Mouse (Mus musculus): Measurements from ENCODE around the gene Tgfbr2.

Tgfbr2 gene

DNA sequence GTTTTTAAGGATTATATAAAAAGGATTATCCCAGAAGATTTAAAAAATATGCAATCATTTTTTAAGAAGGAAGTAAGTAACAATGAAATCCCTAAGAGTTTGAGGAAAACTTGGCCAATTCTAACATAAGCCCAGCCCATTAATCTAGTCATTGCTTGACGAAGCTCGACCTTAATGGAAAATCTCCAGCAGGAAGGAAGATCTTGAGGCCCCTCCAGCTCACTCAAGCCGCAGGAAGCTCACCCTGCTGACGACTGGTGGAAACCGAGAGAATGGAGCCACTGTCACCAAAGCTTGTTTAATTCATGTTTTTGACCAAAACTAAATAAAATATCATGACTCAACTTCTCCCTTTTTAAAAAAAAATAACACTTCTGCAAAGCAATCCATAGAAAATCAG, 18.7 kb downstream of the Tgfbr2 start:
- DNase-seq (ENCODE audit: low spot score), result no peak

DNA sequence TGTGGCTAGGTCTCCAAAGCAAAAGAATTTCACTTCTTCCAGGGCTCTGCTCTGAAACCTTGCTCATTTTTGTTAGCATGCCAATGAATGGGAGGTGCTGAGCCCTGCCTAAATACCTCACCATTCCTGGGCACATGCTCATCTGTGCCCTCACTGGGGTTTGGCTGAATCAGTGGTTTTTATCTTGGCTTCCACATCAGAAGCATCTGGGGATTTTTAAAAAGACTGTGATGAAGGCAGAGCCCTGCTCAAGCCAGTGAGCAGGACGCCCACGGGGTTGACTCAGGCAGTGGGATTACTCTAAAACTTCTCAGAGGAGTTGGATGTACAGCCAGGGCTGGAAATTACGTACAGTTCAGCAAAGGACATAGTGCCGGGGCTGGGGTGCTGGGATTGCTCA, 22.3 kb downstream of the Tgfbr2 start:
- peak; percentile 31 for DNase-seq (ENCODE audit: low spot score)

- DNase-seq (ENCODE audit: low spot score), result no peak
Observed at GRCm38 (mm10) chr9:116150725-116151396, 24.3 kb downstream of the Tgfbr2 start.

DNA sequence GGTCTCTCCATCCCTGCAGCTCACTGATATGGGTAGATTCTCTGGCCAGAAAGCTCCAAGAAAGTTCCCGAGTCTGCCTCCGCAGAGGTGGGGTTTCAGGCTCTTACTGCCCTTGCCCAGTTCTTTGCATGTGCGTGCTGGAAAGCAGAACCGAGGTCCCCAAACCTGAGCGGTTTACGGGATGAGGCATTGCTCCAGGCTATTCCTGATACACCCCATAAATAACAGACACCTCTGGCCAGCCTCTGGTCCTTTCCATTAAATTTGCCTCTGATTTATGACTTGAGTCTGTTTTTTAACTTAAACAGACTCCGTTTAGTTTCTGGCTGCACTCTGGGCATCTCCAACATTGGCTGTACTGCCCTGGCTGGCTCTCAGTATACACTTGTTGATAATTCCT, 26.4 kb downstream of the Tgfbr2 start:
- DNase-seq (ENCODE audit: low spot score), result no peak

DNA sequence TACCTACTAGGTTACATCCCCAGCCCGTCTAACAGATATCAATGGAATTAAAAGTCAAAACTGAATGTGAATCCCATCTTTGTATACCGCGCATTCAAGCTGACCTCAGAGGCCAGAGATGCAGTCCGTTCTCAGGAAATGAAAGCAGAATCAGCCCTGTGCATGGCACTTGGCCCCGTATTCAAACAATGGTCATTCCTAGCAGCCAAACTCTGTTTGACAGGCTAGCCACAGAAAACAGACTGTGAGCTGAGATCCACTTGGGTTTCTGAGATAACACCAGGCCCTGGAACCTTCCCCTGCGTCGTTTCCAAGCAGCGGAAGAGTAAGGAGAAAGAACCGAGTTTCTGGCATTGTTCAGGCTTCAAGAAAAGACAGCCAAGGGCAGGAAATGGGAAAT, 28.9 kb downstream of the Tgfbr2 start:
- DNase-seq (ENCODE audit: low spot score), result peak; percentile 15

GRCm38 (mm10) chr9:116145231-116145641, 29.9 kb downstream of the Tgfbr2 start:
- DNase-seq (ENCODE audit: low spot score), result no peak

- no peak for DNase-seq (ENCODE audit: low spot score)
Observed at GRCm38 (mm10) chr9:116140422-116140821, 34.7 kb downstream of the Tgfbr2 start.

- no peak for DNase-seq (ENCODE audit: low spot score)
Observed at GRCm38 (mm10) chr9:116139549-116139948, 35.6 kb downstream of the Tgfbr2 start.

- no peak for DNase-seq (ENCODE audit: low spot score)
Observed at GRCm38 (mm10) chr9:116138595-116139134, 36.5 kb downstream of the Tgfbr2 start.

DNA sequence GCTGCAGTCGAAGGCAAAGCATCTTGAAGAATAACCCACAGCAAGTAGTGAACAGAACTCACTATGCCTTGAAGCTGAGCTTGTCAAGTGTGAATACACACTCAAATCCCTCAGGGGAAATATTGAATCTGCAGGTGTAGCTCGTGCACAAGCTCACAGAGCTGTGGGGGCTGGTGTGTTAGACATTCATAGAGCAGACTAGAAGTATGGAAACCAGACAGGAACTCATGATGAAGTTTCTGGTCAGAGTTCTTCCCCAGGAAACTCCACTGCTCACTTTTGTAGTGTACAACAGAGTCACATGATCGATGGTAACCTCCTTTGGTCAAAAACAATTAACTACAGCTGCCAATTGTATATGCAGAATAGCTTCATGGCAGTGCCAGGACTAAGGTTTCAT, 37.5 kb downstream of the Tgfbr2 start:
- DNase-seq (ENCODE audit: low spot score), result no peak

- DNase-seq (ENCODE audit: low spot score), result peak; percentile 46
Observed at GRCm38 (mm10) chr9:116136811-116137210, 38.3 kb downstream of the Tgfbr2 start.

GRCm38 (mm10) chr9:116136146-116136545, 39.0 kb downstream of the Tgfbr2 start:
- DNase-seq (ENCODE audit: low spot score), result no peak

DNA sequence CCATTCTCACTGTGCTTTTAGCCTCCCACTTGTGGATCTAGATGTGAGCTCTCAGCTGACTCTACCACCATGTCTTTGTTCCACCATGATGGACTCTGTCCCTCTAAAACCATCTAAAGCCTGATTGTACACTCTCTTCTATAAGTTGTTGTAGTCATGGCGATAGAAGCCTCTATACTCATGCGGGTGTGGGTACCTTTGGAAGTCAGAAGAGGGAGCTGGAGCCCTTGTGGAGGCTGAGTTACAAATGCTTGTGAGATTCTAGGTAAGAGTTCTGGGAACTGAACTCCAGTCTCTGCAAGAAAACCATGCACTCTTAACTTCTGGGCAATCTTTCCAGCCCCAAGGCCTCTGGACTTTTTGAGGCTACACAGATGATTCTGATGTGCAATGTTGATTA, 40.7 kb downstream of the Tgfbr2 start:
- DNase-seq (ENCODE audit: low spot score), result peak; percentile 34

- no peak for DNase-seq (ENCODE audit: low spot score)
Observed at GRCm38 (mm10) chr9:116133312-116133980, 41.7 kb downstream of the Tgfbr2 start.

DNA sequence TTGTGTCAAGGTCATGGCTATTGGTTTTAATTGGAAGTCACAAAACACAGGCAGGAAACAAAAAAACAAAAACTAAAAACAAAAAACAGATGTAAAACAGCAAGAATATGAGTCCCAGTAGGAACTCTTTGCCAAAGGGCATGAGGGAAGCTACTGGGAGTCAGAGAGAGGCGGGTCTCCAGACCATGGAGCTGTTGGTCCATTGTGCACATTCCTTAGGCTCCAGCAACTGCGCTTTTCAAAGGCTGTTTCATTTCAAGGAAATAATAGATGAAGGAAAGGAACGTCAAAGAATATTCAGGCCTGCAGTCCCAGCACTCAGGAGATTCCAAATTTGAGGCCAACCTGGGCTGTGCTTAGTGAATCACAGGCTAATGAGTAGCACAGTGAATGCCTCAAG, 46.3 kb downstream of the Tgfbr2 start:
- DNase-seq (ENCODE audit: low spot score), result no peak

DNA sequence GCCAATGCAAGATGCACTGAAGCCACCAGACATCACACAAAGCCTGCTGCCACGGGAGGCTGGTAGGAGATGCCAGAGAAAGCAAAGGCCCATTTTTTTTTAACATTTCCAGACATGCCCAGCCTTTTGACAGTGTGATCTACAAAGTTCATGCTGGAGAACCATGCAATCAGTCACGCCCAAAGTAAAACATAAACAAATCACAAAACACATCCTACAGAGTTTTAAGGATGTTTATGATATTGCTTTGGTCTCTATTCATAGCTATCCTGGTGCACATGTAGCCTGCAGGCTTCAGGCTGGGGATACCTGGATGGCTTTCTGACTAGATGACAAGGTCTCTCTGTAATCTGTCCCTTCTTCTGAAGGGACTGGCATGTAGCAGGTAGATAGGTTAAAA, 46.8 kb downstream of the Tgfbr2 start:
- no peak for DNase-seq (ENCODE audit: low spot score)

DNA sequence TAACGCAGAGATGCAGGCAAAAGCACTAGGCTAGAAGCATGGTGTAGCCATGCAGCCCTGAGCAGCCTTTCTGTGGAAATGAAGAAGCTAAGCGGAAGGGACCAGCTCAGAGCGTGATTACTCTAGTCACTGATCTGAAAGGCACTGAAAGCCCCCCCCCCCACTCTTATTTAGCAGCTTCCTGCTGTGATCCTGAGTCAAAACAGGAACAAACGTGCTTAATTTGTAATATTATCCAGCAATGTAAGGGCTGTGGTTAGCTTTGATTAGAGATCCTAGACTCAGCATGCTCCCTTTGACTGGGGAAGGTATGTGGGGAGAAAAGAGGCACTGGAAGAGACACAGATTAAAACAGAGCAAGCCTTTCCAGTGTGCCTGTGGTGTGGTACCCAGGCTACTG, 48.7 kb downstream of the Tgfbr2 start:
- no peak for DNase-seq (ENCODE audit: low spot score)

DNA sequence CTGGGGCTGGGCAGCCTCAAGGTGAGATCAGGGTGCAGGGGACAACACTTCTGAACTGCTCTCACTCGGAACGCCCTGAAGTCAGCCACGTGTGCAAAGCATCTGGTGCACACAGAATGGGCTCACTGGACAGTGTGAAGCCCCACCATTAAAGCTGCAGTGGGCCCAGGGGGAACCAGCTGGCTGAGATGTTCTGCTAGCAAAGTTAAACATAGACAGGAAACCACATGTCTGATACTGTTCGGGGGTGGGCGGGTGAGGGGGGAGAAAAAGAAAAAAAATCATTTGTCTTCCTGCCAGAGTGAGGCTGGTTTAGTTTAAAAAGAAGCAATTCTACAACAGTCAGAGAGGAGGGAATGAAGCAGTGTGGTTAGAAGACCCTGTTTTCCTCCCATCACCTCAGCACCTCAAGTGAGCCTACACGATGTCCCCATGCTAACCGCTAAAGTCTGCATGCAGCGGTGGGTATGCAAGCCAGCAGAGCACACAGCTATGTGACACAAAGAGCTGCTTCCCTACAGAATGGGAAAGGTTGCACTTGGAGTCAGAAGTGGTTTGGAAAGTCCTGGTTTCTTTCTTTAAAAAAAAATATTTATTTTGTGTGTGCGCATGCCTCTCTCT, 52.1 kb downstream of the Tgfbr2 start:
- no peak for DNase-seq (ENCODE audit: low spot score)

DNA sequence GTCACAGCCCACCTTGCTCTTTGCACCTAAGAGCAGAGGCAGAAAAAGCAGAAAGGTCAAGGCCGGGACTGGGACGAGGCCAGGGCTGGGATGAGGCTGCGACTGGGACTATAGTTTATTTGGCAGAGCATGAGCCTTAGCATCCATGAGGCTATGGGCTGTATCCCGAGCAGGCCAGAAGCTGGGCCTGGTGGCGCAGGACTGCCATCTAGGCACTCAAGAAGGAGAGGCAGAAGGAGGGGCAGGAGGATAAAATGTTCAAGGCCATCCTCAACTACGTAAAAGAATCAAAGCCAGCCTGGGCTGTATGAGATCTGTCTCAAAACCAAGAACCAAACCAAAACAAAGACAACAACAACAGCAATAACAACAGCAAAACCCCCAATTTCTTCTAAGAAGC, 52.6 kb downstream of the Tgfbr2 start:
- DNase-seq (ENCODE audit: low spot score), result no peak

- DNase-seq (ENCODE audit: low spot score), result no peak
Observed at GRCm38 (mm10) chr9:116121472-116121871, 53.7 kb downstream of the Tgfbr2 start.

GRCm38 (mm10) chr9:116119990-116120389, 55.2 kb downstream of the Tgfbr2 start:
- no peak for DNase-seq (ENCODE audit: low spot score)

DNA sequence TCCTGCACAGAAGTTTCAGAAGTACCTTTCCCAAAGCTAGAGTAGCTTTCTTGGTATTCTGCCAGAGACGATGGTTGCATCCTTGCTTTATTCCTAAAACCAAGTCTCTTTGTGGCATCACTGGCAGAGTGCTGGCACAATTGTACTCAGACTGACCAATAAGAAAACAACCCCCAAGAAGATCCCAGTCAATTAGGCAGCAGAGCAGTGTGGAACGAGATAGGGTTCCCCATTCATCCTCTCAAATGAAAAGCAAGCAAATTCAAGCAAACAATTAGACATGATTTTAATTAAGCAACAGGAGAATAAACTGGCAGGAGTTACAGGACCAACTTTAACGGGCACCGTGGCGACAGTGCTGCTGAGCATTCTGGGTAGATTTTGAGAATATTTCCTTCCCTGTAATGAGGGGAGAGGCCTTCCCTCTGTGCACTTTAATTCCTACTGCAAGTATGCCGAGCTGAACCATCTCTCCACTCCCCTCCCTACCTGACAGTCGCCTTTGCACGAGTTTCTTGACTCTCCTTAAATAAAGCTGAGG, 56.8 kb downstream of the Tgfbr2 start:
- DNase-seq (ENCODE audit: low spot score), result no peak

- DNase-seq (ENCODE audit: low spot score), result no peak
Observed at GRCm38 (mm10) chr9:116115875-116116274, 59.3 kb downstream of the Tgfbr2 start.
